ENCODE assay signal across 20 mouse cellular contexts in genomic region chr6:140541919-140542318, GRCm38 (mm10).
A peak's percentile ranks its signal among the peaks of the same experiment; 100 is the strongest.
DNase-seq lines count a peak whose midpoint lies in the region; TF ChIP-seq lines count a peak whose summit lies in the region.
"Had no signal": no experiment of that assay in that cellular context is flagged by ENCODE, and none has a peak within 500 bp of the region (broad histone marks: within the 10 kb centered on the region; RNA-seq: fewer than 3 reads in every experiment).

No protein-coding gene starts in this region.

- in situ Hi-C loops in CH12.LX (cut with MboI; ENCODE audit: low pct_ligation_motif_present, low pct_unique_long_range_greater_than_20kb, low sequenced_read_pairs): no loop called here

- H3ac ChIP-seq in myocyte (ENCODE audit: control insufficient read depth, insufficient read length): no peak overlapping the region

- no peak overlapping the region for H3K9ac ChIP-seq in CH12.LX (ENCODE audit: insufficient read depth, low read depth)
- H3K9ac ChIP-seq: embryonic facial prominence, embryonic 13.5 days; embryonic facial prominence, embryonic 15.5 days; forebrain, embryonic 12.5 days had no signal

- no peak for TF ChIP-seq RAD21 in CH12.LX (IDR thresholded peaks at IDR 0.05; ENCODE audit: low read depth, low read length)

- no peaks in the 10 kb centered on the region for H3K9me3 ChIP-seq in CH12.LX (replicated peaks; ENCODE audit: low read length)
- H3K9me3 ChIP-seq: embryonic facial prominence, embryonic 13.5 days; embryonic facial prominence, embryonic 15.5 days; forebrain, embryonic 10.5 days; forebrain, embryonic 12.5 days had no signal

- H3K27ac ChIP-seq in CH12.LX (ENCODE audit: insufficient read depth, low read depth): no peak overlapping the region
- H3K27ac ChIP-seq: embryonic facial prominence, embryonic 13.5 days; embryonic facial prominence, embryonic 15.5 days; forebrain, embryonic 10.5 days; forebrain, embryonic 12.5 days had no signal

- TF ChIP-seq POLR2A in CH12.LX (IDR thresholded peaks at IDR 0.05; ENCODE audit: low read depth, low read length): no peak
- no peak for TF ChIP-seq POLR2A in myocyte (IDR thresholded peaks at IDR 0.05; ENCODE audit: insufficient read length, low read depth)

- dilution Hi-C loops in CH12.LX (cut with MboI; ENCODE audit: extremely low pct_ligation_motif_present, extremely low pct_unique_long_range_greater_than_20kb, low sequenced_read_pairs): no loop called here

- TF ChIP-seq CTCF in CH12.LX (conservative IDR thresholded peaks at IDR 0.05 in 1 of 2, IDR thresholded peaks at IDR 0.05 in 1 of 2; ENCODE audit: low read depth in 2 of 2, low read length in 2 of 2): no peak

- DNase-seq in 3T3-L1 (ENCODE audit: low read depth, low spot score) (peak; percentile 22), 416B (ENCODE audit: low read depth) (peak; percentile 45), CH12.LX (ENCODE audit: extremely low read depth) (peak; percentile 41)
- no peak for DNase-seq in adrenal gland, postnatal 10 days
- DNase-seq in neural tube, embryonic 10.5 days (ENCODE audit: extremely low spot score, low spot score): no peak
- DNase-seq in urinary bladder, adult 2 months (ENCODE audit: low spot score): no peak
- DNase-seq: adrenal gland, adult 2 months; adrenal gland, postnatal 14 days; adrenal gland, postnatal 36 days; cerebellum, adult 11-12 months; cerebellum, adult 2 months; cerebellum, postnatal 10 days; cerebellum, postnatal 36 days; embryo, embryonic 11 days had no signal

- H3K4me2 ChIP-seq in CH12.LX (ENCODE audit: insufficient read depth, low read depth, poor library complexity, severe bottlenecking) (no peak overlapping the region), myocyte (ENCODE audit: low read depth) (peak overlapping the region; percentile 72)
- H3K4me2 ChIP-seq: embryonic facial prominence, embryonic 13.5 days; embryonic facial prominence, embryonic 15.5 days; forebrain, embryonic 12.5 days had no signal

- H3K4me3 ChIP-seq in CH12.LX (replicated peaks in 1 of 3; ENCODE audit: low read depth in 2 of 3, low read length in 2 of 3, poor library complexity in 1 of 3): no peak overlapping the region
- H3K4me3 ChIP-seq in myocyte: no peak overlapping the region
- H3K4me3 ChIP-seq: embryonic facial prominence, embryonic 13.5 days; embryonic facial prominence, embryonic 15.5 days; erythroblast, embryonic 14.5 days; forebrain, embryonic 10.5 days; forebrain, embryonic 12.5 days had no signal

- H3K27me3 ChIP-seq in CH12.LX (replicated peaks) (no peaks in the 10 kb centered on the region), myocyte (ENCODE audit: control insufficient read depth, insufficient read depth, insufficient read length) (no peaks in the 10 kb centered on the region)
- H3K27me3 ChIP-seq: embryonic facial prominence, embryonic 13.5 days; embryonic facial prominence, embryonic 15.5 days; forebrain, embryonic 12.5 days had no signal

- H3K36me3 ChIP-seq in CH12.LX (replicated peaks in 1 of 2; ENCODE audit: control insufficient read depth in 1 of 2, insufficient read depth in 1 of 2, low read length in 1 of 2) (no peaks in the 10 kb centered on the region), myocyte (ENCODE audit: control insufficient read depth, insufficient read depth) (peaks cover 3% of the 10 kb centered on the region)

- peaks cover 0 to 11% of the 10 kb centered on the region in 2 experiments; a peak in 1 of 4 replicates for H3K4me1 ChIP-seq in CH12.LX (ENCODE audit: control insufficient read depth in 1 of 2, insufficient read depth in 2 of 2)

- no peaks in the 10 kb centered on the region for H3K79me2 ChIP-seq in CH12.LX (replicated peaks; ENCODE audit: control insufficient read depth, extremely low read depth, insufficient read depth, poor library complexity, severe bottlenecking)
- no peaks in the 10 kb centered on the region for H3K79me2 ChIP-seq in myocyte (ENCODE audit: control insufficient read depth, insufficient read depth)

- peak; percentile 74 for TF ChIP-seq EP300 in CH12.LX (IDR thresholded peaks at IDR 0.05; ENCODE audit: low read length)

TF ChIP-seq in CH12.LX, 34 proteins besides CTCF, POLR2A, EP300 and RAD21:
- peak; percentile 45; the same call in 1 of the 2 replicates for TF ChIP-seq JUN (IDR thresholded peaks at IDR 0.05; ENCODE audit: insufficient read depth, low read depth, low read length)
- TF ChIP-seq ETS1 (conservative IDR thresholded peaks at IDR 0.05; ENCODE audit: low read depth, low read length): peak; percentile 84
- TF ChIP-seq GABPA (IDR thresholded peaks at IDR 0.05; ENCODE audit: insufficient replicate concordance, low read depth, low read length): no peak
- no peak for TF ChIP-seq TBP (conservative IDR thresholded peaks at IDR 0.05; ENCODE audit: low read depth, low read length)
- TF ChIP-seq IRF4 (IDR thresholded peaks at IDR 0.05; ENCODE audit: low read depth, low read length): peak; percentile 44
- TF ChIP-seq MEF2A (IDR thresholded peaks at IDR 0.05; ENCODE audit: borderline replicate concordance, low read depth, low read length): peak; percentile 41; the same call in 1 of the 2 replicates
- TF ChIP-seq BHLHE40 (IDR thresholded peaks at IDR 0.05; ENCODE audit: low read depth, low read length): peak; percentile 90
- no peak for TF ChIP-seq MXI1 (IDR thresholded peaks at IDR 0.05; ENCODE audit: low read depth, low read length)
- peak; percentile 91 for TF ChIP-seq ZNF384 (IDR thresholded peaks at IDR 0.05; ENCODE audit: low read depth, low read length)
- TF ChIP-seq TCF12 (IDR thresholded peaks at IDR 0.05; ENCODE audit: low read depth, low read length): peak; percentile 38; the same call in 1 of the 2 replicates

TF ChIP-seq in myocyte, 11 proteins besides CTCF, POLR2A, EP300 and RAD21:
- TF ChIP-seq MAX (IDR thresholded peaks at IDR 0.05; ENCODE audit: low read depth): no peak
- no peak for TF ChIP-seq E2F4 (IDR thresholded peaks at IDR 0.05; ENCODE audit: insufficient read depth)
- no peak for TF ChIP-seq REST (IDR thresholded peaks at IDR 0.05; ENCODE audit: insufficient read depth, insufficient read length)
- TF ChIP-seq TCF12 (IDR thresholded peaks at IDR 0.05; ENCODE audit: insufficient read depth, poor library complexity, severe bottlenecking): no peak
- no peak for TF ChIP-seq SRF (IDR thresholded peaks at IDR 0.05; ENCODE audit: control insufficient read depth, insufficient read length, low read depth)
- TF ChIP-seq CEBPB (IDR thresholded peaks at IDR 0.05; ENCODE audit: insufficient read depth, poor library complexity, severe bottlenecking): no peak
- TF ChIP-seq USF1 (IDR thresholded peaks at IDR 0.05; ENCODE audit: low read depth): no peak
- TF ChIP-seq MYOG (IDR thresholded peaks at IDR 0.05; ENCODE audit: control insufficient read depth in 1 of 3, insufficient read depth in 1 of 3, insufficient read length in 2 of 3, low read depth in 2 of 3): no peak

Comparison
In these comparisons a context has a peak if more than half of its experiments do, and no peak if none do; other contexts are left out.
1. DNase-seq: peak in 3T3-L1 (single experiment), 416B (single experiment) and CH12.LX (single experiment); none in adrenal gland, postnatal 10 days (single experiment), neural tube, embryonic 10.5 days (single experiment) and urinary bladder, adult 2 months (single experiment).